Mouse (Mus musculus) embryonic facial prominence, embryonic 13.5 days (tissue): Measurements from ENCODE around the gene Acbd4. TPM values are rescaled to one million over a fixed set of nuclear protein-coding genes. Genes with fewer than 3 reads are reported as not detected.

Experiments used
- ATAC-seq: fragments of 200-750 bp; cut with Nextera tagmentation; 2 replicates; pipeline ENCODE4 v1.8.0; 2017; ENCODE audit warnings: low read depth; ENCODE audit not compliant: insufficient number of reproducible peaks, insufficient read depth, low FRiP score, low TSS enrichment
- H3K27ac ChIP-seq: fragments of 300-500 bp; sonication (generic); 2 replicates; pipeline ENCODE4 v1.5.1; 2015; ENCODE audit warnings: moderate library complexity, mild to moderate bottlenecking, inconsistent platforms
- H3K27me3 ChIP-seq: fragments of 300-500 bp; sonication (generic); 2 replicates; pipeline ENCODE4 v1.6.1; 2015; ENCODE audit warnings: mild to moderate bottlenecking, inconsistent platforms
- H3K36me3 ChIP-seq: fragments of 300-500 bp; sonication (generic); 2 replicates; pipeline ENCODE4 v1.6.1; 2015; ENCODE audit warnings: mild to moderate bottlenecking, inconsistent platforms
- H3K4me1 ChIP-seq: fragments of 300-500 bp; sonication (generic); 2 replicates; pipeline ENCODE4 v1.6.1; 2015; ENCODE audit warnings: inconsistent platforms
- H3K4me2 ChIP-seq: fragments of 300-500 bp; sonication (generic); 2 replicates; pipeline ENCODE4 v1.6.1; 2015; ENCODE audit warnings: moderate library complexity, mild to moderate bottlenecking, inconsistent platforms
- H3K4me3 ChIP-seq: fragments of 300-500 bp; sonication (generic); 2 replicates; pipeline ENCODE4 v1.5.1; 2015; ENCODE audit warnings: mild to moderate bottlenecking, inconsistent platforms
- H3K9ac ChIP-seq: fragments of 300-500 bp; sonication (generic); 2 replicates; pipeline ENCODE4 v1.6.1; 2015; ENCODE audit warnings: mild to moderate bottlenecking, inconsistent platforms
- H3K9me3 ChIP-seq: fragments of 300-500 bp; sonication (generic); 2 replicates; pipeline ENCODE4 v1.6.1; 2016; ENCODE audit warnings: inconsistent platforms
- WGBS: fragments of 180-500 bp; shearing (Covaris S2); methylation state at CpG from one replicate; pipeline ENCODE4 v1.1.7; 2015; ENCODE audit warnings: mixed read lengths; 5-methylcytosine and 5-hydroxymethylcytosine counted together
- polyA plus RNA-seq: library from polyadenylated mRNA; unstranded; fragments of >200 nt; fragmentation: Nextera tagmentation; extraction: Ambion mirVana; gene quantifications from 2 replicates; pipeline ENCODE4 v1.2.1, GENCODE M21; 2015

The Acbd4 gene
- polyA plus RNA-seq, 1 experiment from 2014 or later, result 17.4 TPM

DNA sequence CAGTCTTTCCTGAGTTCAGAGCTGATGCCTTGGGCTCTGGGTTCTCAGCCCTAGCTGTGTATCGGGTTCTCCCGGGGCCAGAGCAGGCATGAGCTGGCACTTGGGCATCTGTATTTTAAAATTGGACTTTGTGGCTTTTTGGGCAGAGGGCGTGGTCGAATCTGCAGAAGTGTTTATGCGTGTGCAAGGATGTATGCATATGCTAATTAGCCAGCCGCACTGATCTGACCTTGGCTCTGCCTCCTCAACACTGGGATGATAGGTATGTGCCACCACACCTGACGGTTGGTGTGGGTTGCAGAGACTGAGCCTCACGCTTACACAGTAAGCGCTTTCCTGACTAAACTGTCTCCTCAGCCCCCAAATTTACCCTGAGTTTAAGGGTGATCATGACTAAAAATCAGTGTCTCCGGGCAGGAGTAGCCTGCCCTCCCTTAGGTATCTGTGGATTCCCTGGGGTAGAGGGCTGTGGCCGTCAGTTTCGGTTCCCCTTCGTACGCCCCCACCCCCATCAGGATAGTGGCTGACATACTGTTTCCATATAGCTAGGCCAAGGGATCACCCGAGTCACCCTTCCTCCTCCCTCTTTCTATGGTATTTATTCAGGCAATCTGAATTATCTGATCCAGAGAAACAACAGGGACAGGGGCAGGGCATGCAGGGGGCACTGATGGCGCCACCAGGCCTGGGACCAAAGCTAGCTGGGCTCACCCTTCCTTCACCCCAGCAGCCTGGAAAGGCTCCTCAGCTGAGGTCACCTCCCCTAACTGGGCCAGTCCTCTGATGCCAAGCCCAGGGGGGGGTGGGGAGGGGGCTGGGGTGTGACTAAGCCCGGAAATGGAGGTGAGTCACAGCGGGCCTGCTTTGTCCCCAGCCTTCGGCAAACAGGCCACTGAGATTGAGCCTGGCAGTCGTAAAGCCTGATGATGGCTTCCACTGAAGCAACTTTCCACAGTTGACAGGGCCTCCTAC, 7.3 kb upstream of the Acbd4 start:
- 72% methylated on average over 20 of the region's 20 CpGs for WGBS
- Histone ChIP-seq H3K27ac (no peak overlapping the region), H3K4me3 (no peak overlapping the region), H3K4me2 (no peak overlapping the region), H3K27me3 (peaks cover 18% of the 10 kb centered on the region), H3K4me1 (peaks cover 20% of the 10 kb centered on the region), H3K9me3 (no peaks in the 10 kb centered on the region), H3K36me3 (no peaks in the 10 kb centered on the region), H3K9ac (no peak overlapping the region)
- ATAC-seq, result no peak

DNA sequence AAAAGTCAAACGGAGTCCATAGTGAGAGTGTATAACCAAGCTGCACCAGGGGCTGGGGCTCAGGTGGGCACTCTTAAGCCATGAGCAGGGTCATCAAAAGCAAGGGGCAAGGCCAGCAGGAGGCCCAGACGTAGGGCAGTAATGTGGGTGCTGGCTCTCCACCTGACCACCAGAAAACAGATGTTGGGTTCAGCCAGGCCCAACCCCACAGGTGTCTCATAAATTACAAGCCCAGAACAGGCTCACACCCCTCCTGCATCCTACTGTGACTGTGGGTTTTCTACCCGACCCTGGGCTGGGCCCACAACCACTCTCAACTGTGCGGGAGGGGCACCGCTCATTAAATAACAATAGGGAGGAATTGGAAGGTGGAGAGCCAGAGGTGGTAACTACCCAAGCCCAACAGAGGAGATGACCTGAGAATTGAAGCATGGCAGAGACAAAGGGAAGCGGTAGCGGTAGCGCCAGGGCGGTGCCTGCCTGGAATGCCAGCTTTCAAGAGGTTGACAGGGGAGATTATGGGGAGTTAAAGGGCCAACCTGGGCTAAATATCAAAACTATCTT, 6.3 kb upstream of the Acbd4 start:
- Histone ChIP-seq H3K4me2 (no peak overlapping the region), H3K4me3 (no peak overlapping the region), H3K27me3 (peaks cover 29% of the 10 kb centered on the region), H3K4me1 (peaks cover 25% of the 10 kb centered on the region), H3K9ac (no peak overlapping the region), H3K27ac (no peak overlapping the region), H3K9me3 (no peaks in the 10 kb centered on the region), H3K36me3 (no peaks in the 10 kb centered on the region)
- WGBS, result 65% methylated on average over 9 of the region's 9 CpGs
- no peak for ATAC-seq

- Histone ChIP-seq H3K9ac (no peak overlapping the region), H3K4me2 (no peak overlapping the region), H3K4me3 (no peak overlapping the region), H3K36me3 (no peaks in the 10 kb centered on the region), H3K27ac (no peak overlapping the region), H3K4me1 (peaks cover 26% of the 10 kb centered on the region), H3K27me3 (peaks cover 35% of the 10 kb centered on the region), H3K9me3 (no peaks in the 10 kb centered on the region)
- WGBS, result 94% methylated on average over 6 of the region's 6 CpGs
- ATAC-seq, result no peak
These were observed 5.7 kb upstream of the Acbd4 start for GRCm38 (mm10) chr11:103095801-103096200.

DNA sequence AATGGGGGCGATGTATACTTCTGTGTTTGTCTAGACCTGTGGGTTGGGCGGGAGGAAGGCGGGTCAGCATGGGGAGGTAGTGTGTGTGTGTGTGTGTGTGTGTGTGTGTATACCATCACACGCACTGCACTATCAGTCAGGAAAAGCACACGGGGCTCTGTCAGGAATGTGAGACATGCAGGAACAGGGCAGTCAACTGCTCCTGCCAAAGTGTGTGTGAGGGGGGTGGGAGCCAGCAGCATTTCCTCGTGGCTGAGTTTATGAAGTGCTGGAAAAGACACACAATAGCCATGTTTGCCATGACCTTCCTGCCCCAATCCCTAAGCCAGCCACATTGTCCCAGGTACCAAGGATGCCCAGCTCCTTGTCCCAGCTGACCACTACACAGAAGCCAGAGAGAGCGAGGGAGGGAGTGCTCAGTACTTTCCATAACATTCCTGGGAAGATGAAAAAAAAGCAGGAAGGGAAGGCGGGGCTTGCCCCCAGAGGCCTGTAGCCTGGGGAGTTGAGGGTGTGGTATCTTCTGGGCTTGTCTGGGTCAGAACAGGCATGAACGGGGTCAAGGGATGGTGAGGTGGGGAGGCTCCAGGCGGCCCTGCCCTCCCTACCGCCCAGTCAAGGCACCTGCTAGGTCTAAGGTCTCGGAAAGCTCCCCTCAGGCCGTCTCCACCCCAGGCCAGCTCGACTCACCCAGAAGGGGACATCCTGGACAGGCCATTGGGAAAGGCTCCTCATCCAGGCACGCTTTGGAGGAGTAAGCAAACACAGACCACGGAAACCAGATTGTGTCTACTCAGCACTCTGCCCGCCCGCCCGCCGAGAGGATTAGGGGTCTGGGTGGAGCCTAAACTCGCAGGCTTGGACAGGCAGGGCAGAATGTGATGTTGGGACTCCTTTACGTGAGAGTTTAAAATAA, 4.2 kb upstream of the Acbd4 start:
- Histone ChIP-seq H3K4me2 (peak overlapping the region; percentile 47), H3K27me3 (peaks cover 49% of the 10 kb centered on the region), H3K4me1 (peaks cover 38% of the 10 kb centered on the region), H3K9ac (peak overlapping the region; percentile 58), H3K36me3 (no peaks in the 10 kb centered on the region), H3K27ac (peak overlapping the region; percentile 68), H3K9me3 (no peaks in the 10 kb centered on the region), H3K4me3 (peak overlapping the region; percentile 28)
- ATAC-seq, result no peak
- WGBS, result 18% methylated on average over 22 of the region's 22 CpGs

DNA sequence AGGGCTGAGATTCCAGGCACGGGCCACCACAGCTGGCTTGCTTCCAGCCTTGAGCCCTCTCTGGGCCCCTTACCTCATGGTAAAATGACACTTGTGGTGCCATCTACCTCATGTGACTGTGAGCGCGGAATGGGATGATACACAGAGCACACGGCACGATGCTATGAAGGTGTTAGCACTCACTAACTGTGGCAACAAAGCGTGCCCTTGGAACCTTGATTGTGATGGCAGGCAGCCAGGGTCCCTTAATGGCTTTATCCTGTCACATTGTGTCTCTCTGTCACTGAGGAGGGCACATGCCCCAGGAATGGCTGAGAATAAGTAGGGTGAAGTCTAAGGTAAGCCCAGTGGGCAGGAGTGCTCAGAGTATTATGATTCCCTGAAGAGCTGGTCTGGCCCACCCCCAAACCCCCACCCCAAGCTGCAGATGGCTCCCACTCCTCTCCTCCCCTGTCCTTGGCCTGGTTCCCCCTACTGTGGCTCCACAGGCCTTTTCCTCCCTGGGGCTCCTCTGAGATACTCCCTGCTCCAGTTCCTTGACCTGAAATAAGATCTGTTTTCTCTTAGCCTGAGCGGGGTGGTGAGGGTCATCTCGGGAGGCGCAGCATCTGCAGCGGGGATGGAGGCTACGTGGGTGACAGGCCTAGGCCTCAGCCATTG, 2.8 kb upstream of the Acbd4 start:
- Histone ChIP-seq H3K27me3 (peaks cover 51% of the 10 kb centered on the region), H3K36me3 (no peaks in the 10 kb centered on the region), H3K4me2 (no peak overlapping the region), H3K9me3 (no peaks in the 10 kb centered on the region), H3K27ac (no peak overlapping the region), H3K4me3 (no peak overlapping the region), H3K4me1 (peaks cover 42% of the 10 kb centered on the region), H3K9ac (no peak overlapping the region)
- WGBS, result 54% methylated on average over 11 of the region's 11 CpGs
- no peak for ATAC-seq

DNA sequence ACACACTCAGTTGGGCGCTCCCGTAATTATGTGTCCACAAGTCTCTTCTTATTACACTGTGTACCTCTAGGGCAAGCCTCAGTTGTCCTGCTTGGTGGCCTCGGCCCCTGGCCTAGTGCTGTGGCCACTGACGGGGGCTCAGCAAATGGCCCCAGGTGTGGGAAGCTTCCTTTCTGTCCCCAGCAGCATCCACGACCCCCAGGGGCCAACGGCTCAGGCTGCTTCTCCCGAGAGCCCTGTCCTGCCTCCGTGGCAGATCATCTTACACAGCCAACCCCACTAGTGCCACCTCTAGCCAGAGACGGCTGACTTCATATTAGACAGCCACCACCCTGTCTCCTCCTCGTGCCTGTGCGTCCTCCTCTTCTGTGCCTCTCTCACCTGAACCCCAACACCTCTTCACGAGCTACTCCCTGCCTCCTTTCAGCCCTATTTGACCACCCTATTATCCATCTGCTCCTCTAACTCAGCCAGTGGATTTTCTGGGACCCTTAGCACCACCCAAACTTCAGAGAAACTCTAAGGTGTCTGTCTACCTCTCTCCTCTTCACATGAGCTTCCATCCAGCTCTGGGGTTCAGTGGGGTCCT, 2.0 kb upstream of the Acbd4 start:
- Histone ChIP-seq H3K36me3 (no peaks in the 10 kb centered on the region), H3K9me3 (no peaks in the 10 kb centered on the region), H3K27me3 (peaks cover 57% of the 10 kb centered on the region), H3K4me2 (no peak overlapping the region), H3K4me1 (peaks cover 45% of the 10 kb centered on the region), H3K4me3 (no peak overlapping the region), H3K27ac (no peak overlapping the region), H3K9ac (peak overlapping the region; percentile 32; the same call in 1 of the 2 replicates)
- 29% methylated on average over 12 of the region's 12 CpGs for WGBS
- no peak for ATAC-seq

GRCm38 (mm10) chr11:103100361-103100760, 1.1 kb upstream of the Acbd4 start:
- Histone ChIP-seq H3K27ac (no peak overlapping the region), H3K9me3 (no peaks in the 10 kb centered on the region), H3K27me3 (peaks cover 67% of the 10 kb centered on the region), H3K36me3 (no peaks in the 10 kb centered on the region), H3K4me2 (no peak overlapping the region), H3K4me3 (no peak overlapping the region), H3K9ac (peak overlapping the region; percentile 16; the same call in 1 of the 2 replicates), H3K4me1 (peaks cover 45% of the 10 kb centered on the region)
- 70% methylated on average over 8 of the region's 8 CpGs for WGBS
- ATAC-seq, result no peak

GRCm38 (mm10) chr11:103101866-103102501, 502 bp downstream of the Acbd4 start:
- peak overlapping the region; percentile 73 for H3K4me2 ChIP-seq
- 3% methylated on average over 30 of the region's 30 CpGs for WGBS
- H3K27me3 ChIP-seq, result peaks cover 64% of the 10 kb centered on the region
- no peaks in the 10 kb centered on the region for H3K36me3 ChIP-seq
- peak overlapping the region; percentile 71 for H3K9ac ChIP-seq
- peaks cover 41% of the 10 kb centered on the region for H3K4me1 ChIP-seq
- ATAC-seq, result no peak
- peak overlapping the region; percentile 55 for H3K4me3 ChIP-seq
- no peak overlapping the region for H3K27ac ChIP-seq
- no peaks in the 10 kb centered on the region for H3K9me3 ChIP-seq

DNA sequence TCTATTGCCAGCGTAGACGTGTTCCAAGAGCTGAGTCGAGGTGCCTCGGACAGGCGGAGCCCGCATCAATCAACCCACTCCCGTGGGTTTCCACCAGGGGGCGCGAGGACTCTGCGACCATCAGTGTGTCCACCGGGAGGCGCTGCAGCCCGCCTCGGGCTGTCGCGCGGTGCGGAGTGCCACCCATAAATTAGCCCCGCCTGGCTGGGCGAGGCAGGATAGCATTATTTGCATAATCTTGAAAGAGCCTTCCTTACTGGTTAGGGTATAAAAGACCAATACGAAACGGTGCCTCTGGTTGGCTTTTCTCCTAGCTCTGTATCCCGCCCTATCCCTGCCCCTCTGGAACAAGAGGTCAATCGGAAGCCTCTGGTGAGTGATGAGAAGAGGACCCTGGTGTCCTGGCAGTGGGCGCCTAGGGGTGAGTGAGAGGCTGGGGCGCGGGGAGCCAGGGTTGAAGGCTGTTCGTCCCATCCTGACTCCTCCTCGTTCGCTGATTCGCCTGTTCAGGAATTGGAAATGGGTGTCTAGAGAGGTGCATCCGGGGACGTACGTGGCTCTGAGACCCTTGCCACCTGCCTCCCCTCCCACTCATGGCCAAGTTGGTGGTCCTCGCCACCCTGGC, 1.4 kb downstream of the Acbd4 start:
- Histone ChIP-seq H3K9ac (peak overlapping the region; percentile 71), H3K36me3 (no peaks in the 10 kb centered on the region), H3K27me3 (peaks cover 58% of the 10 kb centered on the region), H3K4me1 (peaks cover 34% of the 10 kb centered on the region), H3K9me3 (no peaks in the 10 kb centered on the region), H3K4me3 (peak overlapping the region; percentile 55), H3K27ac (peak overlapping the region; percentile 45; the same call in 1 of the 2 replicates), H3K4me2 (peak overlapping the region; percentile 73)
- 1% methylated on average over 35 of the region's 35 CpGs for WGBS
- ATAC-seq, result peak; percentile 87

DNA sequence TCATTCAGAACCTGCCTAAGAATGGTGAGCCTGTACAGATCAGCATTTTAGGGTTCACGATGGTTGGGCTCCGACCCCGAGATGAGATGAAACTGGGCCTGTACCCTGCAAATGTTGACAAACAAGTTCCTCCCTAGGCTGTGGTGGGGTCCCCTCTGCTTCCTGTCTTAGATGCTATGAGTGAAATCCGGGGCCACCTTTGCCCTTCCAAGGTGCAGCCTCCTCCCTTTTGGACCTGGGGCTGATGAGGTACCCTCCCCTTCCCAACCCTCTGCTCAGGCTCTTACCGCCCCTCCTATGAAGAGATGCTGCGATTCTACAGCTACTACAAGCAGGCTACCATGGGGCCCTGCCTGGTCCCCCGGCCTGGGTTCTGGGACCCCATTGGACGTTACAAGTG, 2.1 kb downstream of the Acbd4 start:
- H3K4me2 ChIP-seq, result peak overlapping the region; percentile 73
- H3K27ac ChIP-seq, result no peak overlapping the region
- H3K4me3 ChIP-seq, result peak overlapping the region; percentile 55
- no peaks in the 10 kb centered on the region for H3K36me3 ChIP-seq
- H3K27me3 ChIP-seq, result peaks cover 54% of the 10 kb centered on the region
- no peaks in the 10 kb centered on the region for H3K9me3 ChIP-seq
- 53% methylated on average over 8 of the region's 8 CpGs for WGBS
- H3K4me1 ChIP-seq, result peaks cover 30% of the 10 kb centered on the region
- peak overlapping the region; percentile 61 for H3K9ac ChIP-seq
- no peak for ATAC-seq
